Mouse (Mus musculus) stomach, postnatal 0 days (tissue): ENCODE results near the gene Zbtb46.

Experiments used
- CTCF ChIP-seq: IDR thresholded peaks from 2 replicates; pipeline ENCODE4 v1.5.1; 2016; ENCODE audit warnings: antibody characterized with exemption, low read depth, mild to moderate bottlenecking, moderate library complexity
- EP300 ChIP-seq: optimal IDR thresholded peaks from 2 replicates; pipeline ENCODE3; 2016; ENCODE audit warnings: antibody characterized with exemption

GRCm38 (mm10) chr2:181438176-181438575 is 21.1 kb downstream of the Zbtb46 start:
- TF ChIP-seq CTCF (no peak), EP300 (no peak)
